Mouse (Mus musculus) layer of hippocampus, adult 9-10 months (tissue): ENCODE data around the gene Apoh.
A peak's percentile ranks its signal among the peaks of the same experiment; 100 is the strongest.

ENCODE experiments used
- DNase-seq: peaks from one replicate; pipeline ENCODE4 v3.0.0; 2022; ENCODE audit warnings: low spot score

Apoh gene

GRCm38 (mm10) chr11:108382664-108383063 is 39.5 kb downstream of the Apoh start:
- no peak for DNase-seq

GRCm38 (mm10) chr11:108384920-108385665 is 41.9 kb downstream of the Apoh start:
- no peak for DNase-seq

- no peak for DNase-seq
Measured at GRCm38 (mm10) chr11:108385666-108386024, 42.5 kb downstream of the Apoh start.

- DNase-seq = no peak
Measured at GRCm38 (mm10) chr11:108395061-108395460, 51.9 kb downstream of the Apoh start.

GRCm38 (mm10) chr11:108396076-108396829 is 53.1 kb downstream of the Apoh start:
- no peak for DNase-seq

- DNase-seq = no peak
Measured at GRCm38 (mm10) chr11:108409876-108410644, 66.9 kb downstream of the Apoh start.

- DNase-seq = no peak
Measured at GRCm38 (mm10) chr11:108416360-108416759, 73.2 kb downstream of the Apoh start.

GRCm38 (mm10) chr11:108418540-108418939 is 75.4 kb downstream of the Apoh start:
- peak; percentile 35 for DNase-seq

- DNase-seq = no peak
Measured at GRCm38 (mm10) chr11:108419242-108419641, 76.1 kb downstream of the Apoh start.

GRCm38 (mm10) chr11:108420751-108421150 is 77.6 kb downstream of the Apoh start:
- DNase-seq = no peak

- DNase-seq = no peak
Measured at GRCm38 (mm10) chr11:108423221-108423620, 80.1 kb downstream of the Apoh start.

GRCm38 (mm10) chr11:108424111-108424510 is 81.0 kb downstream of the Apoh start:
- no peak for DNase-seq

GRCm38 (mm10) chr11:108424889-108425591 is 81.9 kb downstream of the Apoh start, which contains the start of gene Cep112:
Cep112 (plus strand) TSS chr11:108425192.
- DNase-seq = peak; percentile 94

GRCm38 (mm10) chr11:108425592-108425921 is 82.4 kb downstream of the Apoh start:
- no peak for DNase-seq

- DNase-seq = no peak
Measured at GRCm38 (mm10) chr11:108426086-108426485, 82.9 kb downstream of the Apoh start.

GRCm38 (mm10) chr11:108427191-108427590 is 84.0 kb downstream of the Apoh start:
- no peak for DNase-seq

GRCm38 (mm10) chr11:108429076-108429475 is 85.9 kb downstream of the Apoh start:
- no peak for DNase-seq

- DNase-seq = no peak
Measured at GRCm38 (mm10) chr11:108443893-108444563, 100.9 kb downstream of the Apoh start.

- DNase-seq = no peak
Measured at GRCm38 (mm10) chr11:108447148-108447547, 104.0 kb downstream of the Apoh start.

GRCm38 (mm10) chr11:108449811-108450210 is 106.7 kb downstream of the Apoh start:
- peak; percentile 75 for DNase-seq

GRCm38 (mm10) chr11:108459599-108459998 is 116.4 kb downstream of the Apoh start:
- no peak for DNase-seq
